Mouse (Mus musculus) limb, embryonic 15.5 days (tissue): ENCODE measurements around the gene Nsd1. TPM values are rescaled to one million over a fixed set of nuclear protein-coding genes. Genes with fewer than 3 reads are reported as not detected.

ENCODE experiments used
- ATAC-seq: fragments of 200-750 bp; cut with Nextera tagmentation; 2 replicates; pipeline ENCODE4 v1.8.0; 2017; ENCODE audit warnings: low read depth, moderate TSS enrichment; ENCODE audit not compliant: insufficient number of reproducible peaks, low FRiP score, low TSS enrichment
- H3K27ac ChIP-seq: fragments of 300-500 bp; sonication (generic); 2 replicates; pipeline ENCODE4 v1.5.1; 2015; ENCODE audit warnings: moderate library complexity, mild to moderate bottlenecking, inconsistent platforms
- H3K27me3 ChIP-seq: fragments of 300-500 bp; sonication (generic); 2 replicates; pipeline ENCODE4 v1.6.1; 2015; ENCODE audit warnings: inconsistent platforms
- H3K36me3 ChIP-seq: fragments of 300-500 bp; sonication (generic); 2 replicates; pipeline ENCODE4 v1.6.1; 2015; ENCODE audit warnings: inconsistent platforms
- H3K4me1 ChIP-seq: fragments of 300-500 bp; sonication (generic); 2 replicates; pipeline ENCODE4 v1.6.1; 2015; ENCODE audit warnings: inconsistent platforms
- H3K4me2 ChIP-seq: fragments of 300-500 bp; sonication (generic); 2 replicates; pipeline ENCODE4 v1.6.1; 2015; ENCODE audit warnings: mild to moderate bottlenecking, inconsistent platforms
- H3K4me3 ChIP-seq: fragments of 300-500 bp; sonication (generic); 2 replicates; pipeline ENCODE4 v1.5.1; 2015; ENCODE audit warnings: mild to moderate bottlenecking, inconsistent platforms
- H3K9ac ChIP-seq: fragments of 300-500 bp; sonication (generic); 2 replicates; pipeline ENCODE4 v1.6.1; 2015; ENCODE audit warnings: inconsistent platforms
- H3K9me3 ChIP-seq: fragments of 300-500 bp; sonication (generic); 2 replicates; pipeline ENCODE4 v1.6.1; 2016; ENCODE audit warnings: inconsistent platforms
- WGBS: fragments of 180-500 bp; shearing (Covaris S2); methylation state at CpG from one replicate; pipeline ENCODE4 v1.1.7; 2015; 5-methylcytosine and 5-hydroxymethylcytosine counted together
- polyA plus RNA-seq: library from polyadenylated mRNA; unstranded; fragments of >200 nt; fragmentation: Nextera tagmentation; extraction: Ambion mirVana; gene quantifications from 2 replicates; pipeline ENCODE4 v1.2.1, GENCODE M21; 2015

The Nsd1 gene
- polyA plus RNA-seq, 1 experiment from 2014 or later, result 55.8 TPM

DNA sequence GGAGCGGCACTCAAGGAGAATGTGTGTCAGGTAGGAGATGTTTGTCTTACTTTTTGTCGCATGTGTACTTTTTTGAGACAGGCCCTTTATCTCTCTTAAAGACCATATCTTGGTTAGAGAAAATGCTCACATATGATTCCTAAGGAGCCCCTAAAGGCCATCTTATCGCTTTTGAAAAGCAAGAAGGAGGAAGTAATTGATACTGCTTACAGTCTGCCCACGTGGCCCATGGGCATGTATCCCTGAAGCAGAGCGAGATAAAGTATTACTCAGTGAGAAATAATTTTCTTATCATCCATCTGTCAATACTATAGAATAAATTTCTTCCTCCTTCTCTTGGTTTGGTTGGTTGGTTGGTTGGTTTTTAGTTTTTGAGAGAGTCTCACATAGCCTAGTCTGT, 68.1 kb downstream of the Nsd1 start:
- Histone ChIP-seq H3K4me2 (no peak overlapping the region), H3K4me3 (no peak overlapping the region), H3K4me1 (no peaks in the 10 kb centered on the region), H3K27me3 (no peaks in the 10 kb centered on the region), H3K27ac (no peak overlapping the region), H3K36me3 (peaks cover 51% of the 10 kb centered on the region), H3K9ac (no peak overlapping the region), H3K9me3 (no peaks in the 10 kb centered on the region)
- 91% methylated on average over 5 of the region's 5 CpGs for WGBS
- ATAC-seq, result no peak

- Histone ChIP-seq H3K4me2 (no peak overlapping the region), H3K36me3 (peaks cover 65% of the 10 kb centered on the region), H3K4me1 (no peaks in the 10 kb centered on the region), H3K27me3 (no peaks in the 10 kb centered on the region), H3K4me3 (no peak overlapping the region), H3K9me3 (no peaks in the 10 kb centered on the region), H3K27ac (no peak overlapping the region), H3K9ac (no peak overlapping the region)
- WGBS, result 81% methylated on average over 3 of the region's 3 CpGs
- no peak for ATAC-seq
These were observed 79.3 kb downstream of the Nsd1 start for GRCm38 (mm10) chr13:55288854-55289253.

- no peaks in the 10 kb centered on the region for H3K4me1 ChIP-seq
- H3K9ac ChIP-seq, result no peak overlapping the region
- WGBS, result 81% methylated on average over 1 of the region's 1 CpGs
- H3K4me2 ChIP-seq, result no peak overlapping the region
- H3K27ac ChIP-seq, result no peak overlapping the region
- H3K9me3 ChIP-seq, result no peaks in the 10 kb centered on the region
- H3K27me3 ChIP-seq, result no peaks in the 10 kb centered on the region
- H3K4me3 ChIP-seq, result no peak overlapping the region
- H3K36me3 ChIP-seq, result peaks cover 77% of the 10 kb centered on the region
- no peak for ATAC-seq
These were observed 87.2 kb downstream of the Nsd1 start for GRCm38 (mm10) chr13:55296760-55297159.

DNA sequence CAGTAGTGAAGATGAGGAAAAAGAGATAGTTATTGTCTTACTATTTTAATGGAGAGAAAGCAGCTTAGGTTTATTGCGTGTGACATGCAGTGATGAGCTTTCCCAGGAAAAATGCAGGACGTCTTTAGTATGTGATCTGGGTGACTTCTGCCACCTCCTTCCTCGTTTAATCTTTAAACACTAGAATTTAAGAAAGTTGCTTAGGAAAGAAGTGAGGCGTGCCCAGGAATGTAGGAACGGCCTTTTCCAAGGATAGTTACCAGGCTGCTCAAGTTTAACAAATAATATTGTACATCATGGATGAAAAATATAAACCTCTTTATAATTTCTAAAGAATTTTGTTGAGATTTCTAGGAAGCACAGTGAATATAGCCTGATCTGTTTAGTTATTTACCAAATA, 91.3 kb downstream of the Nsd1 start:
- H3K4me1 ChIP-seq, result no peaks in the 10 kb centered on the region
- no peak overlapping the region for H3K27ac ChIP-seq
- no peak overlapping the region for H3K4me2 ChIP-seq
- no peak overlapping the region for H3K4me3 ChIP-seq
- no peaks in the 10 kb centered on the region for H3K27me3 ChIP-seq
- no peak overlapping the region for H3K9ac ChIP-seq
- WGBS, result 86% methylated on average over 5 of the region's 5 CpGs
- peaks cover 81% of the 10 kb centered on the region for H3K36me3 ChIP-seq
- no peak for ATAC-seq
- H3K9me3 ChIP-seq, result no peaks in the 10 kb centered on the region

DNA sequence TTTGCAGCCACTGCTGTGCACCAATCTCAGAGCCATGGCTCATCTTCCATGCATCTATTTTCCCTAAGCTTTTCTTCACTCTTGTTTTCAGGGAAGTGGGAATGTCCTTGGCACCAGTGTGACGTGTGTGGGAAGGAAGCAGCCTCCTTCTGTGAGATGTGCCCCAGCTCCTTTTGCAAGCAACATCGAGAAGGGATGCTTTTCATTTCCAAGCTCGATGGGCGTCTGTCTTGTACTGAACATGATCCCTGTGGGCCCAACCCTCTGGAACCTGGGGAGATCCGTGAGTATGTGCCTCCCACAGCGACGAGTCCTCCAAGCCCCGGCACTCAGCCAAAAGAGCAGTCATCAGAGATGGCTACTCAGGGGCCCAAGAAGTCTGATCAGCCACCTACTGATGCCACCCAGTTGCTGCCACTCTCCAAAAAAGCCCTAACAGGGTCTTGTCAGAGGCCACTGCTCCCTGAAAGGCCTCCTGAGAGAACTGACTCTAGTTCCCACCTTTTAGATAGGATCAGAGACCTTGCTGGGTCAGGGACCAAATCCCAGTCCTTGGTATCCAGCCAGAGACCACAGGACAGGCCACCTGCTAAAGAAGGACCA, 102.5 kb downstream of the Nsd1 start:
- no peak overlapping the region for H3K9ac ChIP-seq
- WGBS, result 90% methylated on average over 8 of the region's 8 CpGs
- H3K4me1 ChIP-seq, result no peaks in the 10 kb centered on the region
- H3K27ac ChIP-seq, result no peak overlapping the region
- peaks cover 86% of the 10 kb centered on the region for H3K36me3 ChIP-seq
- H3K4me3 ChIP-seq, result no peak overlapping the region
- H3K27me3 ChIP-seq, result no peaks in the 10 kb centered on the region
- no peak for ATAC-seq
- H3K4me2 ChIP-seq, result no peak overlapping the region
- no peaks in the 10 kb centered on the region for H3K9me3 ChIP-seq

GRCm38 (mm10) chr13:55313051-55313450, 103.5 kb downstream of the Nsd1 start:
- Histone ChIP-seq H3K4me3 (no peak overlapping the region), H3K9ac (no peak overlapping the region), H3K4me2 (no peak overlapping the region), H3K36me3 (peaks cover 82% of the 10 kb centered on the region), H3K27ac (peak overlapping the region; percentile 18; the same call in 1 of the 2 replicates), H3K9me3 (no peaks in the 10 kb centered on the region), H3K27me3 (no peaks in the 10 kb centered on the region), H3K4me1 (no peaks in the 10 kb centered on the region)
- ATAC-seq, result no peak
- 90% methylated on average over 9 of the region's 9 CpGs for WGBS

DNA sequence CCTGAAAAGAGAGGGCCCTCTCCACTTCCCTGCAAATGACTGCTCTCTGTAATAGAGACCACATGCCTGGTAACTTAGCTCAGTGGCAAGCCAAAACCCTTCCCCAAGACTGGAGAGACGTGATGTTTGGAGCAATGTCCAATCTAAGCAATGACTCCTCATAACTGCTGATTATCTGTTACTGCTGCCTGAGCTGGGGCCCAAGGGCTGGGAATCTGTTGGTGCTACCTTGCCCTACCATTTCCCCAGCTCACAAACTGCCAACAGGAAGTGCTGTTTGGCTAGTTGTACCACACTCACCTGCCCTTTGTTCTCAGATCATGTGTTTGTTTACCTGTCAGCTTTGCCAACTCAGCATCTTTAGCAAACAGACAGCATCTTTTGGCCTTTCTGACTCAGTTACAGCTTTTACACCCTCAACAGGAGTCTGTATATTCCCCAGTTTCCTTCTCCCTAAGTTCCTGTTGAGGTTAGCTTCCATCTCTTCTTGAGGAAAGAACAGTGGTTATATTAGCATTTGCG, 105.4 kb downstream of the Nsd1 start:
- no peaks in the 10 kb centered on the region for H3K27me3 ChIP-seq
- 67% methylated on average over 2 of the region's 2 CpGs for WGBS
- H3K36me3 ChIP-seq, result peaks cover 93% of the 10 kb centered on the region
- peaks cover 2% of the 10 kb centered on the region; the same call in 1 of the 2 replicates for H3K4me1 ChIP-seq
- no peak overlapping the region for H3K4me3 ChIP-seq
- H3K9me3 ChIP-seq, result no peaks in the 10 kb centered on the region
- H3K4me2 ChIP-seq, result no peak overlapping the region
- H3K27ac ChIP-seq, result no peak overlapping the region
- no peak for ATAC-seq
- H3K9ac ChIP-seq, result no peak overlapping the region

DNA sequence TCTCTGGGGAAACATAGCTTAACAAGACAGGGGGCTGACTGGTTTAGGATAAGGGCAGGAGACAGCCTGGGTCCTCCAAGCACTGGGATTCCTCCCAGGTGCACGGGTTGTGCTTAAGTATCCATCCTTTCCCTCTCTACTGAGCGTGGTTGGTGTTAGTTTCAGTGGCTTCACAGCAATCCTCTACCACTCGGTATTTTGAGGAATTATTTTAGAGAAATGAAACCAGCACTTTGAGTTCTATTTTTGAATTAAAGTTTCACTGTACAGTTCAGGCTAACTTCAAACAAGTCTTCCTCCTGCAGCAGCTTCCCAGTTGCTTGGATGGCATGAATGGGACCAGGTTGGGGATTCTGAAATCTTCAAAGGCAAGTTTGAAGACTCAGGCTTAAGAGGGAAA, 108.8 kb downstream of the Nsd1 start:
- Histone ChIP-seq H3K4me1 (peaks cover 22% of the 10 kb centered on the region), H3K9ac (no peak overlapping the region), H3K27ac (no peak overlapping the region), H3K4me3 (no peak overlapping the region), H3K9me3 (no peaks in the 10 kb centered on the region), H3K36me3 (peaks cover 70% of the 10 kb centered on the region), H3K4me2 (no peak overlapping the region), H3K27me3 (no peaks in the 10 kb centered on the region)
- 77% methylated on average over 3 of the region's 3 CpGs for WGBS
- ATAC-seq, result no peak

- 70% methylated on average over 4 of the region's 4 CpGs for WGBS
- no peaks in the 10 kb centered on the region for H3K9me3 ChIP-seq
- H3K36me3 ChIP-seq, result peaks cover 66% of the 10 kb centered on the region
- H3K27ac ChIP-seq, result peak within 1 kb of the TSS; percentile 87; the same call in 1 of the 2 replicates
- H3K27me3 ChIP-seq, result no peaks in the 10 kb centered on the region
- peak within 1 kb of the TSS; percentile 69 for H3K4me2 ChIP-seq
- peak within 1 kb of the TSS; percentile 98 for H3K9ac ChIP-seq
- peaks cover 33% of the 10 kb centered on the region for H3K4me1 ChIP-seq
- peak within 1 kb of the TSS; percentile 90 for H3K4me3 ChIP-seq
- no peak for ATAC-seq
These were observed 110.5 kb downstream of the Nsd1 start, which contains the start of gene Prelid1 for GRCm38 (mm10) chr13:55319931-55320533. Gene Prelid1, plus strand, starts transcription at chr13:55320500.

DNA sequence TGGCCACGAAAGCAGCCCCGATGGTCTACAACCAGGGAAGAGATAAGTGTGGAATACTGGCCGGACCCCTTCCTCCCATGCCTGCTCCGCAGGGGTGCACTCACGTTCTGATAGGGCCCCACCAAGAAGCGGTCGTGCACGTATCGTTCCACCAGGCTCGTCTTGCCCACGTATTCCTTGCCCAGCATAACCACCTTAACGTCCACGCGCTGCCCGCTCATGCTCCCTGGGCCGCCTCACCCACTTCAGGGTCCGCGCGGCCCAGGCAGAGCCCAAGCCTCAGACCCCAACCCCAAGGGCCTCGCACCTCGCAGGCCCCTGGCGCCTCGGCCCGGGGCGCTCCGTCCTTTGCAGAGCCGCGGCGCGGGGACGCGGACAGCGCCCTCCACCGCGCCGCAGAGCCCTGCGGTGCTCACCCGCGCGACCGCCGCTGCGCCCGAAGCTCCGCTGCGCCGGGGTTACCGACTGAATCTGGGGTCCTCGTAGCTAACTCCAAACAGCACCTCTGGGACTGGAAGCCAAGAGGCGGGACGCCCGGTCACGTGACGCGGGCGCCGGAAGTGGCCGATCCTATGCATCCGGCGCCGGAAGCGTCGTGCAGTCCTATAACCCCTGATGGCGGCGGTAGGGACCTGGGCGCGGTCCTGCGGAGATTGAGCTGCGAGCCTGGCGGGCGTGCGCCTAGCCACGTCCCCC, 112.0 kb downstream of the Nsd1 start, which contains the start of gene Rab24:
Rab24 (minus strand) TSS at position 513 of the 696 bp plus-strand sequence.
- WGBS, result under 1% methylated on average over 73 of the region's 73 CpGs
- H3K9ac ChIP-seq, result peak within 1 kb of the TSS; percentile 98
- peak; percentile 84 for ATAC-seq
- H3K4me1 ChIP-seq, result peaks cover 38% of the 10 kb centered on the region
- H3K4me2 ChIP-seq, result peak within 1 kb of the TSS; percentile 69
- H3K36me3 ChIP-seq, result peaks cover 67% of the 10 kb centered on the region
- H3K27me3 ChIP-seq, result no peaks in the 10 kb centered on the region
- H3K27ac ChIP-seq, result peak within 1 kb of the TSS; percentile 87
- peak within 1 kb of the TSS; percentile 90 for H3K4me3 ChIP-seq
- no peaks in the 10 kb centered on the region for H3K9me3 ChIP-seq

DNA sequence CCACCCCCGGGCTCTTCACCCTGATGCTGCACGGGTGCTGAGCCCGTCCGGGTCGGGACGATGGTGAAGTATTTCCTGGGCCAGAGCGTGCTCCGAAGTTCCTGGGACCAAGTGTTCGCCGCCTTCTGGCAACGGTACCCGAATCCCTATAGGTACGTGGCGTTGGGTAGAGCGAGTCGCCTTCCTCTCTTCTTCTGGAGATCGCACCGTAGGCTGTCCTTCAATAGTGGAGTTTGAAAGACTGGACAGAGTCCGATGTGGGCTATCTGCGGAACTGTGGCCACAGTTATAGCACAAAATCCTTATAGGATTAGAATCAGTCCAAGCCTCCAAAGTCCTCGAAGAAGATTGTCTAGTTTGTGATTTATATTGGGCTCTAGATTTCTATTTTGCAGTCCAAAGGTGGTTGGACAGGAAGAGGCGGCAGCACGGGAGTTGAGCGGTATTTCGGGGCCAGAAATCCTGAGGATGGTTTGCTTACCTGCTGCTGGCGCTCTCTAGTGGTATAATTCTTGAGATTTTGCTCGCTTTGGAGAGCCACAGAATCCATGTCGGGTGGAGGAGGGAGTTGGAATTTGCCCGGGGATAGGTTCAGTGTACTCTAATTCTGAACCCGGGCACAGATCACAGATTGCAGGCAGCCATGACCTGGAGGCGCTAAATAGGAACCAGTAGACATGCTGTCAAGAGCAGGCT, 112.7 kb downstream of the Nsd1 start:
- no peaks in the 10 kb centered on the region for H3K9me3 ChIP-seq
- H3K36me3 ChIP-seq, result peaks cover 60% of the 10 kb centered on the region
- peak overlapping the region; percentile 69 for H3K4me2 ChIP-seq
- 1% methylated on average over 31 of the region's 31 CpGs for WGBS
- H3K27me3 ChIP-seq, result no peaks in the 10 kb centered on the region
- H3K9ac ChIP-seq, result peak overlapping the region; percentile 98
- H3K27ac ChIP-seq, result peak overlapping the region; percentile 87
- no peak for ATAC-seq
- H3K4me3 ChIP-seq, result peak overlapping the region; percentile 90
- H3K4me1 ChIP-seq, result peaks cover 43% of the 10 kb centered on the region
